Mouse (Mus musculus): Measurements from ENCODE around the gene 4632433K11Rik.

The 4632433K11Rik gene

DNA sequence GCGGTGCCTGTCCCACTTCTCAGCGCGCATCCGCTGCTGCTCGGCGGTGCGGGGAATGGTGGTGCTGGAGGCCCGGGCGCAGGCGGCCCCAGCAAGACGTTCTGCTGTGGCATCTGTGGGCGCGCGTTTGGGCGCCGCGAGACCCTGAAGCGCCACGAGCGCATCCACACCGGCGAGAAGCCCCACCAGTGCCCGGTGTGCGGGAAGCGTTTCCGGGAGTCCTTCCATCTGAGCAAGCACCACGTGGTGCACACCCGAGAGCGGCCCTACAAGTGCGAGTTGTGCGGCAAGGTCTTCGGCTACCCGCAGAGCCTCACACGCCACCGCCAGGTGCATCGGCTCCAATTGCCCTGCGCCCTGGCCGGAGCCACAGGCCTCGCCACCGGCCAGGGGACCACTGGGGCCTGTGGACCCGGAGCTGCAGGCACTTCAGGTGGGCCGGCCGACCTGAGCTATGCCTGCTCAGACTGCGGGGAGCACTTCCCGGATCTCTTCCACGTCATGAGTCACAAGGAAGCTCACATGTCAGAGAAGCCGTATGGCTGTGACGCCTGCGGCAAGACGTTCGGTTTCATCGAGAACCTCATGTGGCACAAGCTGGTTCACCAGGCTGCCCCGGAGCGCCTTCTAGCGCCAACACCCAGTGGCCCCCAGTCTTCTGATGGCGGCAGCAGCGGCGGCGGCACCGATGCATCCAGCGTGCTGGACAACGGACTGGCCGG lies 3.2 kb upstream of the 4632433K11Rik start:
- Histone ChIP-seq H3K27me3 (ENCODE audit: insufficient read depth, low read length) (peaks cover 75% of the 10 kb centered on the region), H3K4me3 (replicated peaks; ENCODE audit: low read length) (peak overlapping the region; percentile 79), H3K9me3 (ENCODE audit: low read length) (no peaks in the 10 kb centered on the region), H3K36me3 (ENCODE audit: insufficient read depth, low read length) (peaks cover 53% of the 10 kb centered on the region), H3K4me1 (replicated peaks; ENCODE audit: low read depth, low read length) (peaks cover 36% of the 10 kb centered on the region)
- TF ChIP-seq CTCF (conservative IDR thresholded peaks at IDR 0.05; ENCODE audit: low read length), result no peak
- no peak for TF ChIP-seq NANOG (IDR thresholded peaks at IDR 0.05; ENCODE audit: borderline replicate concordance, low read length)
- no peak for TF ChIP-seq POU5F1 (IDR thresholded peaks at IDR 0.05; ENCODE audit: borderline replicate concordance, low read length)

- H3K9me3 ChIP-seq (ENCODE audit: low read length), result no peaks in the 10 kb centered on the region
- H3K36me3 ChIP-seq (ENCODE audit: insufficient read depth, low read length), result peaks cover 45% of the 10 kb centered on the region
- peak overlapping the region; percentile 79 for H3K4me3 ChIP-seq (replicated peaks; ENCODE audit: low read length)
- H3K4me1 ChIP-seq (replicated peaks; ENCODE audit: low read depth, low read length), result peaks cover 41% of the 10 kb centered on the region
- TF ChIP-seq POU5F1 (IDR thresholded peaks at IDR 0.05; ENCODE audit: borderline replicate concordance, low read length) (no peak), CTCF (conservative IDR thresholded peaks at IDR 0.05; ENCODE audit: low read length) (no peak)
- peaks cover 77% of the 10 kb centered on the region for H3K27me3 ChIP-seq (ENCODE audit: insufficient read depth, low read length)
Measured at GRCm38 (mm10) chr7:5031496-5031895, 2.4 kb upstream of the 4632433K11Rik start.

DNA sequence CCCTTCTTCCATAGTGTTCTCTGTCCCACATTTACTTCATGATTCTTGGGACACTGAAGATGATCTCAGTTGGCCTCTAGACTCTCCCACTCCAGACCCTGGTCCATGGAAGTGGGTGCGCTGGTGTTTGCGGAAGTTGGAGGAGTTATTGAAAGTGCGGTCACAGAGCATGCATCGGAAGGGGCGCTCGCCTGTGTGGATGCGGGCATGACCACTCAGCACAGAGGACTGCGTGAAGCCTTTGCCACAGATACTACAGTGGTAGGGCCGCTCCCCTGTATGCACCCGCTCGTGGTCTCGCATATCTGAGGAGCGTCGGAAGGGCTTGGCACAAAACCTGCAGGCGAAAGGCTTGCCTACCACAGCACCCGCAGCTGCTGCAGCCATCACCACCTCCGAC lies 1.7 kb downstream of the 4632433K11Rik start:
- TF ChIP-seq POU5F1 (IDR thresholded peaks at IDR 0.05; ENCODE audit: borderline replicate concordance, low read length), result no peak
- H3K4me1 ChIP-seq (replicated peaks; ENCODE audit: low read depth, low read length), result peaks cover 42% of the 10 kb centered on the region
- H3K9me3 ChIP-seq (ENCODE audit: low read length), result no peaks in the 10 kb centered on the region
- no peak overlapping the region for H3K4me3 ChIP-seq (replicated peaks; ENCODE audit: low read length)
- H3K36me3 ChIP-seq (ENCODE audit: insufficient read depth, low read length), result peaks cover 16% of the 10 kb centered on the region
- peaks cover 44% of the 10 kb centered on the region for H3K27me3 ChIP-seq (ENCODE audit: insufficient read depth, low read length)

GRCm38 (mm10) chr7:5036136-5036535 lies 2.2 kb downstream of the 4632433K11Rik start:
- H3K9me3 ChIP-seq (ENCODE audit: low read length), result no peaks in the 10 kb centered on the region
- peaks cover 39% of the 10 kb centered on the region for H3K27me3 ChIP-seq (ENCODE audit: insufficient read depth, low read length)
- peaks cover 38% of the 10 kb centered on the region for H3K4me1 ChIP-seq (replicated peaks; ENCODE audit: low read depth, low read length)
- no peak overlapping the region for H3K4me3 ChIP-seq (replicated peaks; ENCODE audit: low read length)
- H3K36me3 ChIP-seq (ENCODE audit: insufficient read depth, low read length), result peaks cover 16% of the 10 kb centered on the region
- no peak for TF ChIP-seq NANOG (IDR thresholded peaks at IDR 0.05; ENCODE audit: borderline replicate concordance, low read length)
- no peak for TF ChIP-seq POU5F1 (IDR thresholded peaks at IDR 0.05; ENCODE audit: borderline replicate concordance, low read length)

DNA sequence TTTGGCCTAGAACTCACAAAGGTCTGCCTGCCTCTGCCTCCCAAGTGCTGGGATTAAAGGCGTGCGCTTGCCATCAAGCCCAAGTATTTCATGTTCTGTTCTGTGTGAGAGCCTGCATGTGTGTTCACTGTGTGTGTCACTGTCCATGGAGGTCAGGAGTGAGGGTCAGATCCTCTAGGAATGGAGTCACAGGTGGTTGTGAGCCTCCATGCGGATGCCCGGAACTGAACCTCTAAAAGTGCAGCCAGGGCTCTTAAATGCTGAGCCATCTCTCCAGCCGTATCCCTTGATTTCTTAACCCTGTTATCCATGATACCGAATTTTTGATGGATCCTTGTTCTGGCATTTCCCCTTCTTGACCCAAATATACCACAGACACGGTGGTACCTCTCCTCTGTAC lies 3.1 kb downstream of the 4632433K11Rik start:
- TF ChIP-seq POU5F1 (IDR thresholded peaks at IDR 0.05; ENCODE audit: borderline replicate concordance, low read length) (no peak), NANOG (IDR thresholded peaks at IDR 0.05; ENCODE audit: borderline replicate concordance, low read length) (no peak), CTCF (conservative IDR thresholded peaks at IDR 0.05; ENCODE audit: low read length) (no peak)
- H3K27me3 ChIP-seq (ENCODE audit: insufficient read depth, low read length), result peaks cover 31% of the 10 kb centered on the region

DNA sequence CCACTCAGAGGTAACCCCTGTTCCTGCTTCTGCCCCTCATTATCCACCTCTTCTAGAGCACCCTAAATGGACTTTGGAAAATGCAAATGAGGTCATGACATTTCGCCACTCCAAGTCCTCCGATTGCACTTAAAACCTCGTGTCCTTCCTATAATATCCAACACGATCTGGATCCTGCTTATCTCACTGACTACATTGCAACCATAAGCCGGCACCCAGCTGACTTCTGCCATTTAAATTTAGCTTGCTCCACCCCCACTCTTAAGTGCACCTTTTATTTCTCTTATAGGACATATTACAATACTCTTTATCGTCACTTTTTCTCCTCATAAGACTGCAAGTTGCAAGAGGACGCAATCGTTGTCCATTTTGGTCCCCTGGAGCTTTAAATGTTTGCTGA lies 3.5 kb downstream of the 4632433K11Rik start:
- H3K9me3 ChIP-seq (ENCODE audit: low read length), result no peaks in the 10 kb centered on the region
- peaks cover 27% of the 10 kb centered on the region for H3K27me3 ChIP-seq (ENCODE audit: insufficient read depth, low read length)
- peak overlapping the region; percentile 90 for H3K4me3 ChIP-seq (replicated peaks; ENCODE audit: low read length)
- H3K36me3 ChIP-seq (ENCODE audit: insufficient read depth, low read length), result peaks cover 17% of the 10 kb centered on the region
- no peak for TF ChIP-seq NANOG (IDR thresholded peaks at IDR 0.05; ENCODE audit: borderline replicate concordance, low read length)
- no peak for TF ChIP-seq CTCF (conservative IDR thresholded peaks at IDR 0.05; ENCODE audit: low read length)
- TF ChIP-seq POU5F1 (IDR thresholded peaks at IDR 0.05; ENCODE audit: borderline replicate concordance, low read length), result no peak
- H3K4me1 ChIP-seq (replicated peaks; ENCODE audit: low read depth, low read length), result peaks cover 28% of the 10 kb centered on the region

More for the DNA sequence above, 3.1 kb downstream of the 4632433K11Rik start:
- Histone ChIP-seq H3K9me3 (ENCODE audit: low read length) (no peaks in the 10 kb centered on the region), H3K36me3 (ENCODE audit: insufficient read depth, low read length) (peaks cover 20% of the 10 kb centered on the region), H3K4me3 (replicated peaks; ENCODE audit: low read length) (no peak overlapping the region), H3K4me1 (replicated peaks; ENCODE audit: low read depth, low read length) (peaks cover 32% of the 10 kb centered on the region)

GRCm38 (mm10) chr7:5038109-5038732 lies 4.3 kb downstream of the 4632433K11Rik start, which contains the start of gene Zfp784:
Zfp784 (minus strand) TSS chr7:5038446.
- TF ChIP-seq POU5F1 (IDR thresholded peaks at IDR 0.05; ENCODE audit: borderline replicate concordance, low read length) (no peak), NANOG (IDR thresholded peaks at IDR 0.05; ENCODE audit: borderline replicate concordance, low read length) (no peak), CTCF (conservative IDR thresholded peaks at IDR 0.05; ENCODE audit: low read length) (no peak)
- peaks cover 19% of the 10 kb centered on the region for H3K27me3 ChIP-seq (ENCODE audit: insufficient read depth, low read length)
- H3K9me3 ChIP-seq (ENCODE audit: low read length), result no peaks in the 10 kb centered on the region
- peaks cover 28% of the 10 kb centered on the region for H3K4me1 ChIP-seq (replicated peaks; ENCODE audit: low read depth, low read length)
- H3K36me3 ChIP-seq (ENCODE audit: insufficient read depth, low read length), result peaks cover 10% of the 10 kb centered on the region
- peak within 1 kb of the TSS; percentile 90 for H3K4me3 ChIP-seq (replicated peaks; ENCODE audit: low read length)

DNA sequence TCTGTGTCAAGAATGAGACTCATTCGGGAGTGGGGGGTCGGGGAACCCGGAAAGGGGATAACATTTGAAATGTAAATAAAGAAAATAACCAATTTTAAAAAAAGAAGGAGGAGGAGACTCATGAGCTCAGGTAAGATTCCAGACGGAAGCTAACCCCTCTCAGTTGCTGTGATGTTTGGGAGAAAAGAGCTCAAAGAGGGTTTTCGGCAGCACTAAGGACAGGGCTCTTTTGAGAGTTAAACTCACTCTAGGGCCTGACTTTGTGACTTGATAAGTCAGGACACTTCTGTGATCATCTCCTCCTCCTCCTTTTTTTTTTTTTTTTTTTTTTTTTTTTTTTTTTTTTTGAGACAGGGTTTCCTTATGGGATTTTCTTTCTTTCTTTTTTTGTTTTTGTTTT lies 5.0 kb downstream of the 4632433K11Rik start:
- peaks cover 28% of the 10 kb centered on the region for H3K4me1 ChIP-seq (replicated peaks; ENCODE audit: low read depth, low read length)
- TF ChIP-seq NANOG (IDR thresholded peaks at IDR 0.05; ENCODE audit: borderline replicate concordance, low read length) (no peak), POU5F1 (IDR thresholded peaks at IDR 0.05; ENCODE audit: borderline replicate concordance, low read length) (no peak), CTCF (conservative IDR thresholded peaks at IDR 0.05; ENCODE audit: low read length) (no peak)
- no peaks in the 10 kb centered on the region for H3K9me3 ChIP-seq (ENCODE audit: low read length)
- peak overlapping the region; percentile 90 for H3K4me3 ChIP-seq (replicated peaks; ENCODE audit: low read length)
- H3K27me3 ChIP-seq (ENCODE audit: insufficient read depth, low read length), result peaks cover 12% of the 10 kb centered on the region; the same call in 1 of the 2 replicates
- peaks cover 4% of the 10 kb centered on the region; the same call in 1 of the 2 replicates for H3K36me3 ChIP-seq (ENCODE audit: insufficient read depth, low read length)

Measured in E14TG2a.4 (cell line).